Mouse (Mus musculus) hindbrain, embryonic 15.5 days (tissue): ENCODE results near the gene Angptl6. TPM values are rescaled to one million over a fixed set of nuclear protein-coding genes. Genes with fewer than 3 reads are reported as not detected.
A peak's percentile ranks its signal among the peaks of the same experiment; 100 is the strongest.

Experiments used
- ATAC-seq: fragments of 200-750 bp; cut with Nextera tagmentation; 2 replicates; pipeline ENCODE4 v1.8.0; 2017; ENCODE audit warnings: low read depth, moderate number of reproducible peaks, moderate TSS enrichment; ENCODE audit not compliant: low FRiP score
- H3K27ac ChIP-seq: fragments of 300-500 bp; sonication (generic); replicated peaks from 2 replicates; pipeline ENCODE4 v1.5.1; 2015; ENCODE audit warnings: mild to moderate bottlenecking, inconsistent platforms
- H3K27me3 ChIP-seq: fragments of 300-500 bp; sonication (generic); 2 replicates; pipeline ENCODE4 v1.6.1; 2015; ENCODE audit warnings: control low read depth, inconsistent platforms
- H3K36me3 ChIP-seq: fragments of 300-500 bp; sonication (generic); 2 replicates; pipeline ENCODE4 v1.6.1; 2015; ENCODE audit warnings: control low read depth, inconsistent platforms
- H3K4me1 ChIP-seq: fragments of 300-500 bp; sonication (generic); replicated peaks from 2 replicates; pipeline ENCODE4 v1.6.1; 2015; ENCODE audit warnings: control low read depth, inconsistent platforms
- H3K4me2 ChIP-seq: fragments of 300-500 bp; sonication (generic); 2 replicates; pipeline ENCODE4 v1.6.1; 2015; ENCODE audit warnings: moderate library complexity, mild to moderate bottlenecking, inconsistent platforms
- H3K4me3 ChIP-seq: fragments of 300-500 bp; sonication (generic); 2 replicates; pipeline ENCODE4 v1.5.1; 2015; ENCODE audit warnings: mild to moderate bottlenecking, inconsistent platforms
- H3K9ac ChIP-seq: fragments of 300-500 bp; sonication (generic); 2 replicates; pipeline ENCODE4 v1.6.1; 2015; ENCODE audit warnings: inconsistent platforms
- H3K9me3 ChIP-seq: fragments of 300-500 bp; sonication (generic); 2 replicates; pipeline ENCODE4 v1.6.1; 2016; ENCODE audit warnings: control low read depth, inconsistent platforms
- WGBS: fragments of 180-500 bp; shearing (Covaris S2); methylation state at CpG from one replicate; pipeline ENCODE4 v1.1.7; 2015; 5-methylcytosine and 5-hydroxymethylcytosine counted together
- polyA plus RNA-seq: library from polyadenylated mRNA; unstranded; fragments of >200 nt; fragmentation: Nextera tagmentation; extraction: Ambion mirVana; gene quantifications from 2 replicates; pipeline ENCODE4 v1.2.1, GENCODE M21; 2015

The Angptl6 gene
- polyA plus RNA-seq, 1 experiment from 2014 or later, result 14.7 TPM

DNA sequence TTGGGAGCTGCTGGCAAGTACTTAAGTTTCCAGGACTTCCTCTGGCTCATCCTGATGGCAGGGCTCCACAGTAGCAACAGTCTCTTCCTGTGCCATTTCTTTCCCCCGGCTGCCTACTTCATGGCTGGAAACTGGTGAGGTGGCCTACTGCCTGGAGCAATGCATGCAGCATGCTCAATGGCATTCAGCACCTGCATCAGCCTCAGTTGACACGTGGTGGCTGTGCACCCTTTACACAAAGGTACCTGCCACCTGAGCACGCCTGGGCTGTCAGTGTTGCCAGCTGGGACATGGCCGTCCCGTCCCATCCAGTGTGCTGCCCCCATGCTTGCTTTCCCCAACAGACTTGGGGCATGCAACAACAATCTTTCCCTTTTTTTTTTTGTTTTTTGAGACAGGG is 13.5 kb upstream of the Angptl6 start:
- 64% methylated on average over 5 of the region's 5 CpGs for WGBS
- no peak overlapping the region for H3K27ac ChIP-seq
- peaks cover 76% of the 10 kb centered on the region for H3K36me3 ChIP-seq
- no peak for ATAC-seq
- no peak overlapping the region for H3K4me3 ChIP-seq
- no peak overlapping the region for H3K4me2 ChIP-seq
- H3K9ac ChIP-seq, result no peak overlapping the region
- peaks cover 24% of the 10 kb centered on the region for H3K4me1 ChIP-seq
- no peaks in the 10 kb centered on the region for H3K27me3 ChIP-seq
- no peaks in the 10 kb centered on the region for H3K9me3 ChIP-seq

- Histone ChIP-seq H3K4me3 (no peak overlapping the region), H3K27me3 (no peaks in the 10 kb centered on the region), H3K4me2 (no peak overlapping the region), H3K9ac (no peak overlapping the region), H3K27ac (no peak overlapping the region), H3K36me3 (peaks cover 75% of the 10 kb centered on the region), H3K4me1 (peaks cover 17% of the 10 kb centered on the region), H3K9me3 (no peaks in the 10 kb centered on the region)
- no peak for ATAC-seq
- 78% methylated on average over 5 of the region's 5 CpGs for WGBS
Measured at GRCm38 (mm10) chr9:20892104-20892653, 12.7 kb upstream of the Angptl6 start.

GRCm38 (mm10) chr9:20891339-20892103 is 12.0 kb upstream of the Angptl6 start:
- Histone ChIP-seq H3K27ac (no peak overlapping the region), H3K4me1 (peaks cover 16% of the 10 kb centered on the region), H3K9me3 (no peaks in the 10 kb centered on the region), H3K9ac (no peak overlapping the region), H3K36me3 (peaks cover 69% of the 10 kb centered on the region), H3K4me3 (no peak overlapping the region), H3K27me3 (no peaks in the 10 kb centered on the region), H3K4me2 (no peak overlapping the region)
- 84% methylated on average over 26 of the region's 26 CpGs for WGBS
- ATAC-seq, result no peak

GRCm38 (mm10) chr9:20890411-20890810 is 10.9 kb upstream of the Angptl6 start:
- no peak for ATAC-seq
- Histone ChIP-seq H3K4me1 (peaks cover 16% of the 10 kb centered on the region), H3K27ac (no peak overlapping the region), H3K4me3 (no peak overlapping the region), H3K27me3 (no peaks in the 10 kb centered on the region), H3K9ac (no peak overlapping the region), H3K36me3 (peaks cover 60% of the 10 kb centered on the region), H3K4me2 (no peak overlapping the region), H3K9me3 (no peaks in the 10 kb centered on the region)
- 93% methylated on average over 5 of the region's 5 CpGs for WGBS

GRCm38 (mm10) chr9:20889185-20890141 is 9.9 kb upstream of the Angptl6 start:
- Histone ChIP-seq H3K4me2 (peak overlapping the region; percentile 78), H3K9me3 (no peaks in the 10 kb centered on the region), H3K27ac (no peak overlapping the region), H3K4me1 (peaks cover 16% of the 10 kb centered on the region), H3K27me3 (no peaks in the 10 kb centered on the region), H3K9ac (no peak overlapping the region), H3K36me3 (peaks cover 51% of the 10 kb centered on the region), H3K4me3 (peak overlapping the region; percentile 81; the same call in 1 of the 2 replicates)
- ATAC-seq, result no peak
- WGBS, result 88% methylated on average over 29 of the region's 29 CpGs

DNA sequence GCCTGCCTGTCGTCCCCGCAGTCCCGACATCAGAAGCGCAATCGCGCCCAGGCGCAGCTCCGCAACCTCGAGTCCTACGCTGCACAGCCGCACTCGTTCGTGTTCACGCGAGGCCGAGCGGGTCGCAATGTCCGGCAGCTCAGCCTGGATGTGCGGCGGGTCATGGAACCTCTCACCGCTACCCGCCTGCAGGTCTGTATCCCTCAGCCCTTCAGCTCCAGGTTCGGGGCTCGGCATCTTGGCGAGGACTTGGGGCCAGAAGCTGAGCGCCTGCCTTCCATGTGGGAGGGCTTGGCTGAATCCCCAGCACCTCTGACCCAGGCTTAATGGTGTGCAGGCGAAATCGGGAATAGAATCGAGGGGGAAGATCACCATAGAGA is 8.8 kb upstream of the Angptl6 start:
- Histone ChIP-seq H3K27me3 (no peaks in the 10 kb centered on the region), H3K36me3 (peaks cover 40% of the 10 kb centered on the region), H3K4me1 (peaks cover 16% of the 10 kb centered on the region), H3K4me2 (peak overlapping the region; percentile 78), H3K9ac (peak overlapping the region; percentile 71), H3K27ac (peak overlapping the region; percentile 90), H3K4me3 (peak overlapping the region; percentile 81), H3K9me3 (no peaks in the 10 kb centered on the region)
- WGBS, result 0% methylated on average over 29 of the region's 30 CpGs
- ATAC-seq, result peak; percentile 71; the same call in 1 of the 2 replicates

GRCm38 (mm10) chr9:20887704-20888385 is 8.3 kb upstream of the Angptl6 start, which contains the start of gene Ppan:
Gene Ppan (plus strand): TSS chr9:20888175.
- ATAC-seq, result peak; percentile 96

GRCm38 (mm10) chr9:20887191-20887590 is 7.7 kb upstream of the Angptl6 start:
- H3K4me3 ChIP-seq, result peak overlapping the region; percentile 81; the same call in 1 of the 2 replicates
- H3K27me3 ChIP-seq, result no peaks in the 10 kb centered on the region
- WGBS, result 89% methylated on average over 6 of the region's 6 CpGs
- peak overlapping the region; percentile 78 for H3K4me2 ChIP-seq
- peaks cover 29% of the 10 kb centered on the region for H3K36me3 ChIP-seq
- H3K9ac ChIP-seq, result no peak overlapping the region
- ATAC-seq, result no peak
- peaks cover 16% of the 10 kb centered on the region for H3K4me1 ChIP-seq
- H3K27ac ChIP-seq, result peak overlapping the region; percentile 90
- H3K9me3 ChIP-seq, result no peaks in the 10 kb centered on the region

More at GRCm38 (mm10) chr9:20887704-20888385, 8.3 kb upstream of the Angptl6 start, which contains the start of gene Ppan:
- peaks cover 16% of the 10 kb centered on the region for H3K4me1 ChIP-seq
- no peaks in the 10 kb centered on the region for H3K27me3 ChIP-seq
- H3K36me3 ChIP-seq, result peaks cover 35% of the 10 kb centered on the region
- H3K27ac ChIP-seq, result peak within 1 kb of the TSS; percentile 90
- under 1% methylated on average over 42 of the region's 43 CpGs for whole genome bisulfite sequencing
- H3K4me3 ChIP-seq, result peak within 1 kb of the TSS; percentile 81
- peak within 1 kb of the TSS; percentile 71 for H3K9ac ChIP-seq
- no peaks in the 10 kb centered on the region for H3K9me3 ChIP-seq
- peak within 1 kb of the TSS; percentile 78 for H3K4me2 ChIP-seq

DNA sequence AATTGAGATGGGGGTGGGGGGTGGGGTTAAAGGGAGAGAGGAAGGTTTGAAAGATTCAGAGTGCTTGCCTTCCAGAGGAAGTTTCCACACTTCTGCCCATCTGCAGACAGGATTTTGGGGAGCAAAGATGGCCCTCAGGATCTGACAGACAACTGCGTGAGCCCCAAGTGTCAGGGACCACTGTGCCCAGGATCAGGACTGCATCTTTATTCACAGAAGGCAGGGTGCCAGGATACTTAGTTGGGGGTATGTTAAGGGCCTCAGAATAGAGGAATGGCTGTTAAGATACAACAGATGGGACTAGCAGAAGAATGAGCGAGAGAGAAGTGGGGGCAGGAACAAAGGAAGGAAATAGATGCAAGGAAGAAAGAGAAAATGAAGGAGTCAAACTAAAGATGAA is 7.0 kb upstream of the Angptl6 start:
- H3K9ac ChIP-seq, result no peak overlapping the region
- H3K36me3 ChIP-seq, result peaks cover 23% of the 10 kb centered on the region
- no peaks in the 10 kb centered on the region for H3K9me3 ChIP-seq
- no peak overlapping the region for H3K4me2 ChIP-seq
- H3K4me1 ChIP-seq, result peaks cover 16% of the 10 kb centered on the region
- no peak overlapping the region for H3K27ac ChIP-seq
- WGBS, result 92% methylated on average over 2 of the region's 2 CpGs
- no peak for ATAC-seq
- no peak overlapping the region for H3K4me3 ChIP-seq
- no peaks in the 10 kb centered on the region for H3K27me3 ChIP-seq

DNA sequence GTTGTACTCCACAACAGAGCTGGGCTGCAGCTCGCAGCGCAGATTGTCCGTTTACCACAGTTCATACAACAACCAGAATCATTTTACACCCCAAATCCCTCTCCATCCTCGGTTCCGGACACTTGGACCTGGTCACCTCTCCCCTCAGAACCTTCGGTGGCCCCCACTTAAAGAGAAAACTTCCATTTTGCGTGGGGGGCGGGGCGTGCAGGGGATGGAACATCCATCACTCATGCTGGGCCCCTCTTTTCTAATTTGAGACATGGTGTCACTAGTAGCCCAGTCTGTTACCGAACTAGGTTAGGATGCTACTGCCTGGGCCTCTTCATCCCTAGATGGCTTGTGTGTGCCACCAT is 839 bp downstream of the Angptl6 start:
- H3K9ac ChIP-seq, result peak overlapping the region; percentile 65
- 18% methylated on average over 10 of the region's 10 CpGs for WGBS
- peak; percentile 20; the same call in 1 of the 2 replicates for ATAC-seq
- H3K36me3 ChIP-seq, result no peaks in the 10 kb centered on the region
- H3K4me3 ChIP-seq, result peak overlapping the region; percentile 44
- no peaks in the 10 kb centered on the region for H3K27me3 ChIP-seq
- H3K27ac ChIP-seq, result peak overlapping the region; percentile 92
- H3K9me3 ChIP-seq, result no peaks in the 10 kb centered on the region
- peaks cover 14% of the 10 kb centered on the region for H3K4me1 ChIP-seq
- H3K4me2 ChIP-seq, result peak overlapping the region; percentile 67

DNA sequence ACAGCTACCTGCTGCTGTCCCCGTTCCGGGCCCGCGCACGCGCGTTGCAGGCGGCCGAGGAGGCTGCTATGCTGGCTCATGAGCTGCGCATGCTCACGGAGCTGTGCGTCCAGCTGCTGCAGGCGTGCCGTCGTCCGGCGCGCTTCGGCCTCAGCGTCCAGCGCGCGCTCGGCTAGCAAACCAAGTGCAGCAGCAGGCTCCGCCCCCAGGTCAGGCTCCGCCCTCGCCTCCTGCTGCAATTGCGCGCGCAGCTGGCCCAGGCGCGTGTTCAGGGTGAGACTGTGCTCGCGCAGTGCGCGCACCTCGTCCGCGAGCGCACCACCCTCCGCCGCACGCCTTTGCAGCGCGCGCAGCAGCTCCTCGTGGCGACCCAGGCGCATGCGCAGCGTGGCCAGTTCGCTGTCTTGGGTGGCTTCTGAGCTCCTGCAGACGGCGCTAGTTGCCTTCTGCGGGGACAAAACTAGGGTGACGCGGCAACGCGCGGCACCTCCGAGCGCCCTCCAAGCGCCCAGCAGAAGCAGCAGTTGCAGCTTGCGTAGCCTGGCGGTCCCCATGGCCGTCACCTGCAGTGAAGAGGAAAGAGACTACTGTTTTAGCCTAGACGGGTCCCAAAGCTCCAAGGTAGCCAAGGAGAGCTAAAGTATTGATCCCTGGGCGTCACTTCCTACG is 1.4 kb downstream of the Angptl6 start:
- peak overlapping the region; percentile 65 for H3K9ac ChIP-seq
- no peaks in the 10 kb centered on the region for H3K36me3 ChIP-seq
- no peaks in the 10 kb centered on the region for H3K9me3 ChIP-seq
- H3K4me2 ChIP-seq, result peak overlapping the region; percentile 67
- WGBS, result under 1% methylated on average over 69 of the region's 69 CpGs
- peaks cover 14% of the 10 kb centered on the region for H3K4me1 ChIP-seq
- H3K4me3 ChIP-seq, result peak overlapping the region; percentile 44
- ATAC-seq, result peak; percentile 94
- peak overlapping the region; percentile 92 for H3K27ac ChIP-seq
- H3K27me3 ChIP-seq, result no peaks in the 10 kb centered on the region
